Mouse (Mus musculus): ENCODE data around the gene Mctp2. TPM values are rescaled to one million over a fixed set of nuclear protein-coding genes. Genes with fewer than 3 reads are reported as not detected.
A peak's percentile ranks its signal among the peaks of the same experiment; 100 is the strongest.
"Not testable (repeated sequence)": the region's sequence is repeated elsewhere in the genome, so short reads cannot be mapped to it uniquely, and the experiment has no call there.

Gene Mctp2
- polyA plus RNA-seq, 1 experiment from 2014 or later: 3.9 TPM

- H3K9ac ChIP-seq (replicated peaks; ENCODE audit: low read depth, low read length): no peak overlapping the region
- no peak overlapping the region for H3K27ac ChIP-seq (ENCODE audit: low read length)
- 85% methylated on average over 10 of the region's 10 CpGs for WGBS
- no peaks in the 10 kb centered on the region for H3K27me3 ChIP-seq (ENCODE audit: control insufficient read depth, insufficient read depth, low read length)
- no peak overlapping the region for H3K4me3 ChIP-seq (ENCODE audit: low read depth, low read length)
- no peaks in the 10 kb centered on the region for H3K9me3 ChIP-seq (ENCODE audit: control insufficient read depth, low read depth, low read length)
- no peaks in the 10 kb centered on the region for H3K4me1 ChIP-seq (ENCODE audit: control insufficient read depth, insufficient read depth, low read length)
- ATAC-seq (ENCODE audit: insufficient number of reproducible peaks, insufficient read depth, low FRiP score, low read depth): no peak
- no peaks in the 10 kb centered on the region for H3K36me3 ChIP-seq (ENCODE audit: control insufficient read depth, insufficient read depth, low read length)
- no peak overlapping the region for H3K4me2 ChIP-seq (replicated peaks; ENCODE audit: low read depth, low read length)
Observed at GRCm38 (mm10) chr7:72259045-72259444, 47.4 kb downstream of the Mctp2 start.

GRCm38 (mm10) chr7:72250326-72250725 lies 56.1 kb downstream of the Mctp2 start:
- not testable (repeated sequence) for H3K27me3 ChIP-seq (ENCODE audit: control insufficient read depth, insufficient read depth, low read length); H3K4me2 ChIP-seq (replicated peaks; ENCODE audit: low read depth, low read length); H3K9ac ChIP-seq (replicated peaks; ENCODE audit: low read depth, low read length); H3K9me3 ChIP-seq (ENCODE audit: control insufficient read depth, low read depth, low read length); H3K27ac ChIP-seq (ENCODE audit: low read length); H3K4me1 ChIP-seq (ENCODE audit: control insufficient read depth, insufficient read depth, low read length); H3K4me3 ChIP-seq (ENCODE audit: low read depth, low read length); H3K36me3 ChIP-seq (ENCODE audit: control insufficient read depth, insufficient read depth, low read length); ATAC-seq (ENCODE audit: insufficient number of reproducible peaks, insufficient read depth, low FRiP score, low read depth)
- 94% methylated on average over 8 of the region's 9 CpGs for WGBS

GRCm38 (mm10) chr7:72241269-72241668 lies 65.1 kb downstream of the Mctp2 start:
- Histone ChIP-seq H3K4me2 (replicated peaks; ENCODE audit: low read depth, low read length) (no peak overlapping the region), H3K27me3 (ENCODE audit: control insufficient read depth, insufficient read depth, low read length) (no peaks in the 10 kb centered on the region), H3K36me3 (ENCODE audit: control insufficient read depth, insufficient read depth, low read length) (no peaks in the 10 kb centered on the region), H3K4me3 (ENCODE audit: low read depth, low read length) (no peak overlapping the region), H3K9ac (replicated peaks; ENCODE audit: low read depth, low read length) (no peak overlapping the region), H3K27ac (ENCODE audit: low read length) (no peak overlapping the region), H3K9me3 (ENCODE audit: control insufficient read depth, low read depth, low read length) (no peaks in the 10 kb centered on the region), H3K4me1 (ENCODE audit: control insufficient read depth, insufficient read depth, low read length) (no peaks in the 10 kb centered on the region)
- WGBS: 93% methylated on average over 9 of the region's 9 CpGs
- ATAC-seq (ENCODE audit: insufficient number of reproducible peaks, insufficient read depth, low FRiP score, low read depth): no peak

DNA sequence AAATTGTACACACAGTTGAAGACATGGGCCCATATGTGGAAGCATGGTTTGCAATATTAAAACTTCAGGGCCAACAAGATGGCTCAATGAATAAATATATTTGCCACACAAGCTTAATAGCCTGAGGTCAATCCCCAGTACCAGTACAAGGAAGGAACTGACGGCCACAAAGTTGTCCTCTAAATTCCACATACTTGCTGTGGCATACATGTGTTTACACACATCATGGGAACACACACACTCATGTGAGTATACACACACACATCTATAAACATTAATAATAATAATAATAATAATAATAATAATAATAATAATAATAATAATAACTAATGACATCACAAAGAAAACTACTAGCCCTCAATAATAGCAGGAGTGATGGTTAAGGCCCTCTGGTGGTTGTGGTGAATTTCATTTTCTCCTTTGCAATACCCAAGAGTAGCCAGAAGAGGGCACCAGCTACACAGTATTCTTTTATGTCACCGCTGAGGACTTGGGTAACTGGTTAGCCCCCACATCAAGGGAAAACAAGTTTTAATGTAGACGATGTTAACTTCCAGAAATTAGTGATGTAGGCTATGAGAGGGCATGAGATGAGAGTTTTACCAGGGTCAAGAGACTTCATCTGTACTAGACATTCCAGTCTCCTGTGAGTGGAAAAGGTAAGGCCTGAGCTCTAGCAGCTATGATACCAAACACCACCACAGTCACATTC lies 66.5 kb downstream of the Mctp2 start:
- Histone ChIP-seq H3K36me3 (ENCODE audit: control insufficient read depth, insufficient read depth, low read length) (no peaks in the 10 kb centered on the region), H3K4me1 (ENCODE audit: control insufficient read depth, insufficient read depth, low read length) (no peaks in the 10 kb centered on the region), H3K9ac (replicated peaks; ENCODE audit: low read depth, low read length) (no peak overlapping the region), H3K27ac (ENCODE audit: low read length) (no peak overlapping the region), H3K4me3 (ENCODE audit: low read depth, low read length) (no peak overlapping the region), H3K4me2 (replicated peaks; ENCODE audit: low read depth, low read length) (no peak overlapping the region), H3K27me3 (ENCODE audit: control insufficient read depth, insufficient read depth, low read length) (no peaks in the 10 kb centered on the region), H3K9me3 (ENCODE audit: control insufficient read depth, low read depth, low read length) (no peaks in the 10 kb centered on the region)
- no peak; the same call in 1 of the 2 replicates for ATAC-seq (ENCODE audit: insufficient number of reproducible peaks, insufficient read depth, low FRiP score, low read depth)
- WGBS: 29% methylated on average over 3 of the region's 3 CpGs

DNA sequence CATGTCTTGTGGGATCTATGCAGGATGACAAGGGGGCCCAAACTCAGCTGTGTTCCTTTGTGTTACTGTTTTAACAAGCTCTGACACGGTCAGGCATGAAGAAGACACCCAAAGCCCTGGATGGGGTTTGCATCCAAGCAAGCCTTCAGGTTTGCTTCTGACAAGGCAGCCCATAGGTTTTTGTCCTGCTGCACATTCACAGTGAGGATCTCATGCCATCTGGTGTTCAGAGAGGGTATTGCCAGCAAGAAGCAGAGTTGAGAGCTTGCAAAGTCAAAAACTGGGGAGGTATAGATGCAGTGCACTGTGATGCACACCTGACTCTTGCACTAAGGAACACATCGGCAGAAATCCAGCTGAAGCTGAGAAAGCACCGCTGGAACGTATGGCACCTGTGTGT lies 67.8 kb downstream of the Mctp2 start:
- no peak overlapping the region for H3K27ac ChIP-seq (ENCODE audit: low read length)
- no peaks in the 10 kb centered on the region for H3K27me3 ChIP-seq (ENCODE audit: control insufficient read depth, insufficient read depth, low read length)
- H3K36me3 ChIP-seq (ENCODE audit: control insufficient read depth, insufficient read depth, low read length): no peaks in the 10 kb centered on the region
- H3K4me1 ChIP-seq (ENCODE audit: control insufficient read depth, insufficient read depth, low read length): no peaks in the 10 kb centered on the region
- H3K4me3 ChIP-seq (ENCODE audit: low read depth, low read length): no peak overlapping the region
- no peak overlapping the region for H3K9ac ChIP-seq (replicated peaks; ENCODE audit: low read depth, low read length)
- WGBS: 48% methylated on average over 4 of the region's 4 CpGs
- no peak overlapping the region for H3K4me2 ChIP-seq (replicated peaks; ENCODE audit: low read depth, low read length)
- peak; percentile 28; the same call in 1 of the 2 replicates for ATAC-seq (ENCODE audit: insufficient number of reproducible peaks, insufficient read depth, low FRiP score, low read depth)
- no peaks in the 10 kb centered on the region for H3K9me3 ChIP-seq (ENCODE audit: control insufficient read depth, low read depth, low read length)

DNA sequence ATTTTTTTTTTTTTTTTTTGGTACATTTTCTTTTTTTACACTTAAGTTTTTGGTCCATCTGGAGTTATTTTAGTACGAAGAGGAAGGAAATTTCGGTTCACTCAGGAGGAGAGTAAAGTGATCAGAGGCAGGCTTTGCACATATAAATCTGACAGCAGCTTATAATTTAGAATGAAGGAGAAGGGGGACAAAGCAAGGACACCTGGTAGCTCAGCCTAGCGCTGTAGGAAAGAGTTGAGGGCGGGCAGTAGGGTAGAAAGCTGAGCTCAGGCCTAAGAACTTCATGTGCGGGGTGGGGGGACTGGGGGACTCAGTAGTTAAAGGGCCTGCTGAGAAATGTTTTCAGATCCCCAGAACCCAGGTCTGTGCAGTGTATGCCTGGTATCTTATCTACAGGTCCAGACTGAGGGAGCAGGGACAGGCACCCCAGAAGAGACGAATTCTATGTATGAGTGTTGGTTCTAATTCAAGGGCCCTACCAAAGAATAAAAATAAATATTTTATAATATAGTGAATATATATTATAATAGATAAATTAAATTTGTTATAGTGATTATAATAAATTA lies 71.9 kb downstream of the Mctp2 start:
- WGBS: 53% methylated on average over 6 of the region's 6 CpGs
- H3K36me3 ChIP-seq (ENCODE audit: control insufficient read depth, insufficient read depth, low read length): no peaks in the 10 kb centered on the region
- no peaks in the 10 kb centered on the region for H3K27me3 ChIP-seq (ENCODE audit: control insufficient read depth, insufficient read depth, low read length)
- no peak for ATAC-seq (ENCODE audit: insufficient number of reproducible peaks, insufficient read depth, low FRiP score, low read depth)
- H3K9ac ChIP-seq (replicated peaks; ENCODE audit: low read depth, low read length): no peak overlapping the region
- H3K4me1 ChIP-seq (ENCODE audit: control insufficient read depth, insufficient read depth, low read length): no peaks in the 10 kb centered on the region
- H3K9me3 ChIP-seq (ENCODE audit: control insufficient read depth, low read depth, low read length): no peaks in the 10 kb centered on the region
- no peak overlapping the region for H3K4me3 ChIP-seq (ENCODE audit: low read depth, low read length)
- no peak overlapping the region for H3K27ac ChIP-seq (ENCODE audit: low read length)
- H3K4me2 ChIP-seq (replicated peaks; ENCODE audit: low read depth, low read length): no peak overlapping the region

GRCm38 (mm10) chr7:72231182-72231877 lies 75.1 kb downstream of the Mctp2 start:
- no peaks in the 10 kb centered on the region for H3K36me3 ChIP-seq (ENCODE audit: control insufficient read depth, insufficient read depth, low read length)
- WGBS: 44% methylated on average over 7 of the region's 7 CpGs
- no peak overlapping the region for H3K27ac ChIP-seq (ENCODE audit: low read length)
- ATAC-seq (ENCODE audit: insufficient number of reproducible peaks, insufficient read depth, low FRiP score, low read depth): no peak
- no peaks in the 10 kb centered on the region for H3K4me1 ChIP-seq (ENCODE audit: control insufficient read depth, insufficient read depth, low read length)
- no peak overlapping the region for H3K9ac ChIP-seq (replicated peaks; ENCODE audit: low read depth, low read length)
- H3K27me3 ChIP-seq (ENCODE audit: control insufficient read depth, insufficient read depth, low read length): no peaks in the 10 kb centered on the region
- no peaks in the 10 kb centered on the region for H3K9me3 ChIP-seq (ENCODE audit: control insufficient read depth, low read depth, low read length)
- H3K4me2 ChIP-seq (replicated peaks; ENCODE audit: low read depth, low read length): no peak overlapping the region
- H3K4me3 ChIP-seq (ENCODE audit: low read depth, low read length): no peak overlapping the region

DNA sequence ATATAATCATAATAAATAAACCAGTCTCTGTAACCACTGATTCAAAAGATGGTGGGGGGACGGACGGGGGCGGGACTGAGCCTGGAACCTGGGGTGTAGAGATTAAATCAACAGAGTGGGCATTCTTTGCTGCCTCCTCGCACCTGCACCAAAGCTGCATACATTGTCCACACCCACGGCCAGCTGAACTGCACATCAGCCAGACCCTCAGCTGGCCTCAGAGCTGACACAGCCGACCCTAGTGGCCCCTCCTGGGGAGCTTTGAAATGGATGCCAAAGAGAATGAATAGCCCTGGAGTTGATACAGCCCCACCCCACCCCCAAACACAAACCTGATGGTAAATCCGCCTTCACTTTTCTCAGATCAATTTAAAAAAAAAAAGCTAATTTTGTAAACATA lies 76.5 kb downstream of the Mctp2 start:
- ATAC-seq (ENCODE audit: insufficient number of reproducible peaks, insufficient read depth, low FRiP score, low read depth): no peak
- H3K36me3 ChIP-seq (ENCODE audit: control insufficient read depth, insufficient read depth, low read length): no peaks in the 10 kb centered on the region
- WGBS: 39% methylated on average over 7 of the region's 7 CpGs
- H3K9me3 ChIP-seq (ENCODE audit: control insufficient read depth, low read depth, low read length): no peaks in the 10 kb centered on the region
- H3K9ac ChIP-seq (replicated peaks; ENCODE audit: low read depth, low read length): no peak overlapping the region
- no peak overlapping the region for H3K4me3 ChIP-seq (ENCODE audit: low read depth, low read length)
- no peaks in the 10 kb centered on the region for H3K27me3 ChIP-seq (ENCODE audit: control insufficient read depth, insufficient read depth, low read length)
- no peak overlapping the region for H3K4me2 ChIP-seq (replicated peaks; ENCODE audit: low read depth, low read length)
- no peaks in the 10 kb centered on the region for H3K4me1 ChIP-seq (ENCODE audit: control insufficient read depth, insufficient read depth, low read length)
- no peak overlapping the region for H3K27ac ChIP-seq (ENCODE audit: low read length)
